Mouse (Mus musculus) bone marrow, adult 2 months (tissue): Measurements from ENCODE around the gene Diras2.

ENCODE experiments used
- CTCF ChIP-seq: fragments of 200-500 bp; IDR thresholded peaks from 2 replicates; pipeline ENCODE4 v1.5.1; 2011; ENCODE audit warnings: low read length, control low read depth; ENCODE audit not compliant: control insufficient read depth, insufficient read depth
- POLR2A ChIP-seq: fragments of 200-500 bp; IDR thresholded peaks from 2 replicates; pipeline ENCODE4 v1.6.1; 2011; ENCODE audit warnings: low read depth, mild to moderate bottlenecking, control low read depth, low read length, borderline replicate concordance; ENCODE audit not compliant: control insufficient read depth

DNA sequence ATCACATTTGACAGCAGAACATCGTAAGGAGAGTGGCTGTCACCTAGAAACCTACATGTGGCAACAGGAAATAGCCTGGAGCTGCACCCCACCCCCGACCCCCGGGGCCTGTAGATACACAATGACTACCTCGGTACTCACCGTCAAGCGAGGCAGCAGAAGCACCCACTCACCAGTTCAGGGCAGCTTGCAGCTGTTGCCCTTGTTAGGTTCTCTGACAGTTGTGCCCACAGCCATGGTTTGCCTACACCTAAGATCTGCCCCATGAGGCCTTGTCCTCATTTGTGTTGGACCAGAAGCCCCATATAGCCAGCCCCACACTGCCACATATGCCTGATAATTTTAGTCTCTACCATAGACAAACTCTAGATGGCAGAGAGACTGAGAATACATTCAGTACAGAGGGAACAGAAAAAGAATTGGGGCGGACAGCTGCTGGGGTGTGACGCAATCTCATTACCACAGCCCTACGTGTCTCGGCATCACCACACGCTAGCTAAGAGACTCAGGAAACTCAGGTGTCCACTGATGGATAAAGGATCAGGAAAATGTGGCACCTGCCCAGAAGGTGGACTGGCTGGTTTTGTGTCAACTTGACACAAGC is 54.0 kb downstream of the Diras2 start:
- TF ChIP-seq CTCF (no peak), POLR2A (no peak)
